Comparison of ENCODE assay signal across 17 mouse cellular contexts in the genomic region with DNA sequence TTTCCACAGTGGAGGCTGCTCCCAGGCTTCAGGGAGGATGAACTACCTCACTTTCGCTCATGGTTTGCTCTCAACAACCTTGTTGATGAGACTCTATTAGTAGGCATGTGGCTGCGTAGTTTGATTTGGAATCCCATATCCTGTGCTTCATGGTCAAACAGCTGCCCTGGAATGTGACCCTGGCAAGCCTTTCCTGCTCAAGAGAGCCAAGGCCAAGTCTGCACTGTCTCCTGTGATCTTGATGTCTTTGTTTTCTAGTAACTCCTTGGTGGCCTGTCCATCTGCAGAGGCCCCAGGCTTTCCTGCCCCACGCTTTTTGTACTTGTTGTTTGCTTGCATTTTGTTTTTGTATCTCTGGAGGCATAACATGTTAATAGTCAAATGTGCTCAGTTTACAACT. TPM values are rescaled to one million over a fixed set of nuclear protein-coding genes. Genes with fewer than 3 reads are reported as not detected.
DNase-seq lines count a peak whose midpoint lies in the region; ATAC-seq and TF ChIP-seq lines count a peak whose summit lies in the region.
"Had no signal": no experiment of that assay in that cellular context is flagged by ENCODE, and none has a peak within 500 bp of the region (broad histone marks: within the 10 kb centered on the region; RNA-seq: fewer than 3 reads in every experiment).

No protein-coding gene starts in this region.

- H3K4me2 ChIP-seq in hindbrain, postnatal 0 days (ENCODE audit: low read depth, low read length): no peak overlapping the region
- H3K4me2 ChIP-seq: embryonic facial prominence, embryonic 13.5 days; forebrain, embryonic 12.5 days; neural tube, embryonic 13.5 days had no signal

- no peaks in the 10 kb centered on the region for H3K36me3 ChIP-seq in hindbrain, postnatal 0 days (ENCODE audit: insufficient read depth, low read length)
- H3K36me3 ChIP-seq: forebrain, embryonic 12.5 days; hindbrain, embryonic 10.5 days; midbrain, embryonic 10.5 days; neural tube, embryonic 13.5 days had no signal

- no peak overlapping the region for H3K27ac ChIP-seq in hindbrain, postnatal 0 days
- H3K27ac ChIP-seq: embryonic facial prominence, embryonic 13.5 days; forebrain, embryonic 12.5 days; heart, adult 2 months; hindbrain, embryonic 10.5 days; liver, embryonic 14.5 days; midbrain, embryonic 10.5 days; neural tube, embryonic 13.5 days had no signal

- ATAC-seq in hindbrain, postnatal 0 days: no peak

- H3K9me3 ChIP-seq in hindbrain, postnatal 0 days (ENCODE audit: low read length): no peaks in the 10 kb centered on the region
- H3K9me3 ChIP-seq: embryonic facial prominence, embryonic 13.5 days; forebrain, embryonic 12.5 days; hindbrain, embryonic 10.5 days; midbrain, embryonic 10.5 days; neural tube, embryonic 13.5 days had no signal

- H3K4me3 ChIP-seq in hindbrain, postnatal 0 days (ENCODE audit: low read length): no peak overlapping the region
- H3K4me3 ChIP-seq: embryonic facial prominence, embryonic 13.5 days; forebrain, embryonic 12.5 days; heart, adult 2 months; hindbrain, embryonic 10.5 days; midbrain, embryonic 10.5 days; neural tube, embryonic 13.5 days had no signal

- 77% methylated on average over 3 of the region's 3 CpGs for WGBS in hindbrain, postnatal 0 days

- no peaks in the 10 kb centered on the region for H3K4me1 ChIP-seq in hindbrain, postnatal 0 days (ENCODE audit: insufficient read depth, low read length)
- H3K4me1 ChIP-seq: forebrain, embryonic 12.5 days; hindbrain, embryonic 10.5 days; midbrain, embryonic 10.5 days had no signal

- peak; percentile 66 for DNase-seq in ovary, adult 18-20 months (ENCODE audit: low spot score)
- no peak for DNase-seq in ovary, postnatal 14 days (ENCODE audit: low spot score)
- DNase-seq in adrenal gland, postnatal 36 days: peak; percentile 54 to 59
- DNase-seq in kidney, postnatal 14 days: peak; percentile 82
- peak; percentile 51 for DNase-seq in testis, postnatal 10 days (ENCODE audit: low spot score)
- no peak for DNase-seq in right cerebral cortex, adult 2 months (ENCODE audit: low spot score in 2 of 2)
- no peak for DNase-seq in layer of hippocampus, adult 9-11 months
- no peak for DNase-seq in hindbrain, postnatal 0 days (ENCODE audit: low spot score)
- DNase-seq: cerebellum, postnatal 14 days; right cerebral cortex, postnatal 14 days had no signal

- H3K27me3 ChIP-seq in hindbrain, postnatal 0 days (ENCODE audit: insufficient read depth, low read length): no peaks in the 10 kb centered on the region
- H3K27me3 ChIP-seq: embryonic facial prominence, embryonic 13.5 days; forebrain, embryonic 12.5 days; neural tube, embryonic 13.5 days had no signal

- TF ChIP-seq CTCF in hindbrain, postnatal 0 days (IDR thresholded peaks at IDR 0.05; ENCODE audit: low read depth): no peak

- H3K9ac ChIP-seq in hindbrain, postnatal 0 days (replicated peaks; ENCODE audit: low read length): no peak overlapping the region
- H3K9ac ChIP-seq: embryonic facial prominence, embryonic 13.5 days; forebrain, embryonic 12.5 days; liver, embryonic 14.5 days; neural tube, embryonic 13.5 days had no signal

RNA-seq across cellular contexts. Expression of gene Fbln5, which starts 24.4 kb away (rescaled TPM):
- 10 to 100 TPM; 67.9 to 72.8 TPM for total RNA-seq in adrenal gland, postnatal 36 days (2021)
- total RNA-seq in hindbrain, postnatal 0 days (2014; rRNA removed): 7.8 and 16.8 TPM in 2 replicates
- 21.8 and 23.5 TPM in 2 replicates for polyA plus RNA-seq in hindbrain, postnatal 0 days (2015; fragmentation: Nextera tagmentation; extraction: Ambion mirVana)

Comparison
In these comparisons a context has a peak if more than half of its experiments do, and no peak if none do; other contexts are left out.
1. DNase-seq: peak in ovary, adult 18-20 months (single experiment), adrenal gland, postnatal 36 days (2 of 2), kidney, postnatal 14 days (single experiment) and testis, postnatal 10 days (single experiment); none in ovary, postnatal 14 days (single experiment), right cerebral cortex, adult 2 months (0 of 2), layer of hippocampus, adult 9-11 months (single experiment) and hindbrain, postnatal 0 days (single experiment).